Mouse (Mus musculus) kidney, adult 9 months (tissue): ENCODE data around the gene Gprin3.

ENCODE experiments used
- DNase-seq: peaks from one replicate; pipeline ENCODE4 v3.0.0; 2022

The Gprin3 gene

DNA sequence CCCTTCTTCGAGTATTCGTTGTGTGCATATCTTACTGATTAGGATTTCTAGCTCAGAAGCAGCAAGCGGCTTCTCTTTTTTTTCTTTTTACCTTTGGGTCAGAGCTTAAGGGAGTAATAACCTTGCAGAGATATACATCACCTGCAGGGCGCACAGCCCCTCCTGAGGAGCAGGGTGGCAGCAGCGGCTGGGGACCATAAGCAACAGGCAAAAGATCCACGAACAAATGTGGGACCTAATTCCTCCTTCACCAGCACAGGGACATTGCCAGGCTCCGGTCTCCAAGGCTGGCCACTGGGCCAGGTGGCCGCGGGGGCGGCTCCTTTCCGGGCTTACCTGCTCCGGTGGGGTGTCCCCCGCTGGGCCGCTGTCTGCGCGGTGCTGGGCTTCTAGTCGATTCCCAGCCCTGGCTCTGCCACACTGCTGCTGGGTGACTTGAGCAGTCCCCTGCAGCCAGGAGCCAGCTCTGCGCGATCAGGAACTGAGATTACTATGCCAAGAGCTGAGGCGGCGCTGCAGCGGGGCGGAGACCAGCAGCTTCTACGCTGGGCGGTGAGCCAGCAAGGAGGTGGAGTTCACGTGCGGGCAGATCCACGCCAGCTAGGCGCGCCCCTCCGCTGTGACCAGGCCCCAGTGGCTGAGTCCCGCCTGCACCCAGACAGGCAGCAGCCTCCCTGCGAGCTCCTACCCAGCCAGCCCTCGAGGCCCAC, at the start of gene Gprin3:
Gene Gprin3 (minus strand): TSS at position 471 of the 710 bp plus-strand sequence.
- DNase-seq, result peak; percentile 91

DNA sequence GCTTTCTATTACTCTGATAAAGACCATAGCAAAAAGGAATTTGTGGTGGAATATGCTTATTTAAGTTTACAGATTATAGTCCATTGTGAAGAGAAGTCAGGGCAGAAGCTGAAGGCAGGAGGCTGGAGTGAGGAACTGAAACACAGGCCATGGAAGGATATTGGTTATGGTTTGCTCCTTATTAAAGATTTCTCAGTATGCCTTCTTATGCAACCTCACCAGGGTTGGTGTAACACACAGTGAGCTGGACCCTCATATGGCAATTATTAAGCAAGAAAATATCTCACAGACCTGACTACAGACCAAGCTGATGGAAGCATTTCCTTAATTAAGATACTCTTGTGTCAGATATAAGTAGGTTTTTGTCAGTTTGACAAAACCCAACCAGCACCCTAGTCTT, 32.8 kb upstream of the Gprin3 start:
- DNase-seq, result no peak

DNA sequence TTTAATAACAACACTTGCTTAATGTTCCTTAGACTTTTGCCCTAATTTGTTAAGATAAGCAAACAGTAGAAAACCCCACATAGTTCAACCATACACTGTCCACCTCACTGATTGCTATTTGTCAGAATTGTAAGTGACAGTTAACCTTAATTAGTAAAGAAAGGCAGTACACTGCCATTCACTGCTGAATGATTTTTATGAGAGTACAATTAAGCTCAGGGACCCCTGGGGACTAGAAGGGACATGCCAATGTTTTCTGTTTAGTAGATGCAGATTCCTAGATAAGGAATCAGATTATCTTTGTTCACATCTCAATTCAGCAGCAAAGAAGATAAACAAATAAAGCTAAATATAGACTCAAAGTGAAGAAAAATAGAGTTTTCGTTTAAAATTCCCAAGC, 30.0 kb upstream of the Gprin3 start:
- DNase-seq, result peak; percentile 7

DNA sequence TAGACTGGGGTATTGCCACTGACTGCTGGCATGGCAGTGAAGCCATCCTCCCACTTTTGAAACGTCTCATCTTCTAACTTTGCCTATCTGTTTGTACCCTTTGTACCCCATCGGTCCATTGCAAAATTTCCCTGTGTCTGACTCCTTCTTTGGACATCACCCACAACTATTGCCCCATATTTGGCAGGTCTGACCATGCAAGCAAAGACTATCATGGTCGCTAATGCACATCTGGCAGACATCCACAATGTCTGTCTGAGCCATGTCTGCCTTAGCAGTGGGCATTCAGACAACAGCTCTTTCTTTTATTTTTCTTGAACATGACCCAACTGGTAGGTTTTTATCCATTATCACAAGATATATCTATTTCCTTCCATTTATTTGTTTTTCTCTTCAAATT, 25.3 kb upstream of the Gprin3 start:
- DNase-seq, result no peak

DNA sequence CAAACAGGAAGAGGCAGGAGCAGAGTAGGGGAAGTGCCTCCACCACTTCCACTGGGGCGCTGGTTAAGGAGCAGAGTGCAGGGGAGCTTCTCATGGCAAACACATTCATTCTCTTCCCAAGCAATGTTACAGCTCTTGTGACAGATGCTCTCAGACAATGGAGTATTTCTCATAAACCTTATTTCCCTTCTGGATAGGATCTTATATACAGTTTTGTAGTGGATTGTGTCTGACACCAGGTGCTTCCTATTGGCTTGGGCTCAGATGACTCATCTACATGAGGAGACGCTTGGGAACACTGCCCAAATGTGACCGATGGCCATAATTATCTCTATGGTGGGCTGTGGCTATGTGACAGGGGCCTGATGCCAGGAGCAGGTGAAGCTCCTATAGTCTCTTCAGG, 19.0 kb upstream of the Gprin3 start:
- DNase-seq, result no peak

DNA sequence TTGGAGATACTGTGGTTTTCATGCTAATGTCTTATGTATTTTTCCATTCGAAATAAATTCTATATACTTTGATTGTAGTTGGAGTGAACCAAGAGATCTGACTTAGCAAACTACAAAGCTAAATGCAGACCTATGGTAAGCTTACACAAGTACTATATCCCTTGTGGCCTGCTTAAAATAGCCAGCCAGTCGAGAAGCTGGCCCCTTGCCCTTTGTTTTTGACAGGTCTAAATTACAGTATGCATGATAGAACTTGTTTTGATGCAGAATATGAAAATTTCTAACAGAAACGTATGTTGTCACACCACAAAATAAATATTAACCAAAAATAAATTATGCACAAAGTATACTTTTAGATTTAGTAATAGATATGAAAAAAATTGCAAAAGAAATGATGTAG, 9.8 kb upstream of the Gprin3 start:
- no peak for DNase-seq

DNA sequence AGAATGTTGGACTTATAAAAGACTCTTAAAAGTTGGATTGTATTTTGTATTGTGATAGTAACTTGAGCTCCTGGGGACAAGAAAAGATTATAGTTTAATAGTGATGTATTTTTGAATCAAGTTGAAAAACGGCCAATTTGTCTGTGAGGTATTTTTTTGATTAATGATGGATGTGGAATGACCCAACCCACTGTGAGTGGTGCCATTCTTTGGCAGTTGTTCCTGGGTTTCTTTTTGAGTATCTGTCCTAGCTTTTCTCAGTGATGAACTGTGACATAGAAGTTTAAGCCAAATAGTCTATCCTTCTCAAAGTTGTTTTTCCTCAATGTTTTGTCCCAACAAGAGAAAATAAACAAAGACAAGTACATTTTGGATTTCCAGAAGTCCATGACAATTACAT, 7.0 kb upstream of the Gprin3 start:
- no peak for DNase-seq

DNA sequence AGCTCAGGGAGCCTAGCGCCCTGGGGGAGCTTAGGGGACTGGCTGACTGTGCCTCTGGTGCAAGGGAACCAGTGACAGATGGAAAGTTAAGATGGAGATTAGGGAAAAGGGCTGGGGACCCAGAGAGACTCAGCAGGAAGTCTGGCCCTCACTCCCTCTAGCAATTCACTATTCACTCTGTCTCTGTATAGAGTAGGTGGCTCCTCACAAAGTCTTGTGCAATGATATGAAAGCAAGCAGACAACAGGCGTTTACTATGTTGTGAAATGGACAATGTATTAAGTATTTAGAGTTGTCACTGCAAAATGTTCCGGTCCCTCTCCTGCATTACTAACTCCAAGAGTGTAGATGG, 416 bp upstream of the Gprin3 start:
- DNase-seq, result no peak

DNA sequence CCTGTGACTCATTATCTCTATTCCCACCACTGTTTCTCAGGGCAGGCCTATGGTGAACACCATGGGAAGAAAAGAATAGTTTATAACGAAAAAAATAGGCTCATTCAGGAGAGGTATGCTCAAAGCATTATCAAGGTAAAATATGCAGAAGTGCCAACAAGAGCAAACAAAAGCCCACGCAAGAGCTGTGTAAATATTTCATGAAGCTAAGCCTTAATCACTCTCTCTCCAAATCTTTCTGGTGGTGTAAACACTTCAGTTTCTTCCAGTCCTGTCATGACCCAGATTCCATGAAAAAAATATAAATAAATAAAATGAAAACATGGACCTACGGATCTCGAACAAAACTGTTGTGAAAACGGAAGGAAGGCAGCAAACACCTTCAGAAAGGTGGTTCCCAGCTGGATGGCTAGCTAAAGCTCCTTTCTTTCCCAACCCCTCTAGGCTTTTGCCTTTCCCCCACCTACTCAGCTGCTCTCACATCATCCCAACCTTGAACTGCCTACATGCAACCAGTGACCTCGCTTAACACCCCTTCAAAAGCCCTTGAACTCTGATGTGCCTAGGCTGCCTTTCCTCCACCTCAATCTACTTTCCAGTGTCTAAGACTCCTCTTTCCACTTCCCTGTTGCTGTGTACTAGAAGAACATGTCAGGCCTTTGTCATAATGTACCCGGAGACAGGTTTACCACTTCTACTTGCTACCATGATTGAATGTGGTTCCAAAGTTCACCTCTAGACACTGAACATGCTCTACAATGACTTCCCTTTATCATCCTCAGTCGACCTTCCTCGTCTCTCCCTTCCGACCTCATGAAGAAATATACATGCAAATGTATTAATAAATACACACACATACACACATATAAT, 988 bp downstream of the Gprin3 start:
- peak; percentile 11 for DNase-seq

DNA sequence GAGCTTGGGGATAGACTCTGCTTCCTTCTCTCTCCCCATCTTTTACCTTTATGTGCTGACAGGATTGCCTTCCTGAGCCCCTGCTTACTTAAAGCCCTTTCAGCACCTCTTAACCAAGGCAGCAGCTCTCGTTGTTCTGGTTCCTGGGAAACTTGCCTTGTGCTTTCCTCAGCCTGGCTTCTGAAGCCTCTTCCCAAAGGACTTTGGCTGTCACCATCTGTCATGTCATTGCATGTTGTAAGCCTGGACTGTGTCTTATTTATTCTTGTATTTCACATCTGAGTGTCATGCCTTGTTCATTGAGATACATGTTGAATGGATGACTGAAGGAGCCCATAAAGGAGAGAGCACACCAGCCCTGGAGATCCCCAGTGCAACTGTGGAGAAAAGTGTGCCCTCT, 2.3 kb downstream of the Gprin3 start:
- DNase-seq, result no peak

DNA sequence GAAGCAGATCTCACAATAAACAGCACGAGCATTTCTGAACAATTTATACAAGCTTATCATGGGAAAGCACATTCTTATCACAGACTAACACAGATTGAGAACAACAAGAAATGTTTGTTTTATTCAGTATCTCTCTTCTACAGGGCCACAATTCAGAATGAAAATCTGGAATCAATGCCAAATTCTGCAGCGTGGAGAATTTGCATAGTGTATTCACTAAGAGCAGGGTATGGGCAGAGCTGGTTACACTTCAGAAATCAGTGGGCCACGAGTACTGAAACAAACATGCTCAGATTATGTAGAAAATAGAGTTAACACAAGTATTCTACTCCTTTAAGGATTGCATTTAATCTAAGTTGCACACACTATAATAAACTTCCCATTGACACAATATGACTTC, 6.8 kb downstream of the Gprin3 start:
- no peak for DNase-seq

DNA sequence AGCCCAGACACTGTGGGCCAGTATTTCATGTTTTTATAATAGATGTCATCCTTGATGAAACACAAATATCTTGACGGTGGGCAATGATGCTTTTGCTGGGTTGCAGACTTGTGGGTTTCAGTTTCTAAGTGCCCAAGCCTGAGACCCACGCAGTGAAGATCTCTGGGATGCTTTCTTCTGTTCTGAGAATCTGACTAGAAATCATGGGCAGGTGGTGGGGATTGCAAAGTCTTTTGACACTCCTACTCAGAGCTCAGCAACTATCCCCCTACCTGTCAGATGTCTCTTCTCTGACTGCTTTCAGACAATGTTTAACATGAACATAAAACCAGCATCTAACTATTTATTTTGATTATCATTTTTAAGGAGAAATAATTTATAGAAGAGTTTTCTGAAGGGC, 7.4 kb downstream of the Gprin3 start:
- DNase-seq, result no peak

DNA sequence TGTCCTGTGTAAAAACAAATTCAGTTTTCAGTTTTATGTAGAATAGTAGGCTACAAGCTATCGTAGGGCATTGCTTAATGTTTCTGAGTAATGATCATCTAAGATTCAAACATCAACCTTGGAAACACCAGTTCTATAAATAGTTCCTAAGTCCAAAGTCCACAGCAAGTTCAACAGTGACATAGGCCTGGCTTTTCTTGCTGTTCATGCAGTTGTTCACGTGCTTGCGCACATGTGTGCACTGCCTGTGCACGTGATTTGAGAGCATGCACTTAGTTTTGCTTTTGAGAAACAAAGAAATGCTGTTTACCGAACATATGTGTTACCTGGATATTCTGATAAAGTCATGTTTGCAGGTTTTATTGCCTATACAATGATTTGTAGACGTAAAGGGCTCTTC, 11.3 kb downstream of the Gprin3 start:
- peak; percentile 88 for DNase-seq

DNA sequence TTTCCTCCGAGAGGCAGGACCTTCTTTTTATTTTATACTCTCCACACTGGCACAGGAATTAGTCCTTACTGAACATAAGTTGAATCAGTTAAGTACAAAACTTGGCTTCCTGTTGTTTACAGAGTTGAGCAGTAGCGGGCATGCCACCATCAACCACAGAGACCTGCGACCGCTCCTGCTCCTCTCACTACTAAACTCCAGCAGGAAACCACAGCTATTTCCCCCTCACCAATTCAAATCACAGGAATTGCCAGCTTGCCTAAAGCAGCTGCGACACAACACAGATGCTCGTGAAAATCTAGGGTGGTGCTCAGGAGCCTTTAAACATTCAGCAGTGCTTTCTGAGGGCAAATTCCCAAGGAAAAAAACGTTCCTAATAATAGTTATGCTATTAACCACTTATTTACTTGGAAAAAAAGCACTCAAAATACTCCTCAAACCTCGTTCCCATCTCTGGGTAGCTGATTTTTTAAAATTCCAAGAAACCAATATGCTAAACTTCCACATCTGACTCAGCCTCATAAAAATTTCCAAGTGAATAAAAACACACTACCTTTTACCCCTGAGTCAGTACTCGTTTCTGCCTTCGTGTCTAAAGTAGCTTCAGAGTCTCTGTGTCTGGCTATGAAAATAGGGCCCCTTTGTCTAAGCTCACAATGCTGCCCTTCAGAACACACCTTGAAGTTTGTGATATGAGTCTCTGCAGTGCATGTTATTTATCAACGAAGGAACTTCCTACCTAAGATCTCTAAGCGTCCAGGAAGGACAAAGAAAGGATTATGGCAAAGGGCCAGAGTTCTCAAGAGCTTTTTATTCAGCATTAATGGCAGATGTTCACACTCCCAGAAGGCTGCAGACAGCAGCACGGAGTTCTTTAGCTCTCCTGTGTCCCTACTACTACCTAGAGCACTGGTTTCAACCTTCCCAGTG, 13.4 kb downstream of the Gprin3 start:
- DNase-seq, result peak; percentile 39

DNA sequence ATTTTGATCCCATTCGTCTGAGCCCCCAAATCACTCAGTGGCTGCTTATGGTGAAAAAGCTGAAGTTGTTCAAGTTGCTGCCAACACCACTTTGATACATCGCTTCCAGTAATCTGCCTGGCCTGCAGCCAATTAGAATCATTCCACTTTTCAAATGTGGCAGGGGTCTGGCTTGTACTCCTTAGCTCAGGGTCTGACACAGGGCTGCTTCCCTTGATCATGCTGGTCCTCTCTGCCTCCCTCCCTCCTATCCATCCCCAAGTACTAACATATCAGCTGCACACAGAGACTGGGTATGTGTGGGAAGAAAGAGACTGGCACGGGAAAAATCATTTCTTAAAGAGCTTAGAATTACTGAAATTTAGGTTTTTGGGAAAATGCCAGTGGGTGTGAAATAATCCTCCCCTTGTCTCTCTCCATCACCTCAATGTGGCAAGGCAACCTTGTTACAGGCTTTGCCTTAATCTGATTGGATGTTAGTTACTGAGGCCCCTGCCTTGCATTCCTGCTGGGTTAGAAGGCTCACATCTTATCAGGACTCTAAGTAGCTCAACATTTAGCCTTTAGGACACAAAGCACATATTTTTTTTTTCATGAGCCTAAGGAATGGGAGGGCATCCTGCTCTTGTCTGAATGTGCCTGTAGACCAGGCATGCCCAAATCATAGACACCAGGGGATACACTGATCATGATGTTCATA, 16.9 kb downstream of the Gprin3 start:
- no peak for DNase-seq

DNA sequence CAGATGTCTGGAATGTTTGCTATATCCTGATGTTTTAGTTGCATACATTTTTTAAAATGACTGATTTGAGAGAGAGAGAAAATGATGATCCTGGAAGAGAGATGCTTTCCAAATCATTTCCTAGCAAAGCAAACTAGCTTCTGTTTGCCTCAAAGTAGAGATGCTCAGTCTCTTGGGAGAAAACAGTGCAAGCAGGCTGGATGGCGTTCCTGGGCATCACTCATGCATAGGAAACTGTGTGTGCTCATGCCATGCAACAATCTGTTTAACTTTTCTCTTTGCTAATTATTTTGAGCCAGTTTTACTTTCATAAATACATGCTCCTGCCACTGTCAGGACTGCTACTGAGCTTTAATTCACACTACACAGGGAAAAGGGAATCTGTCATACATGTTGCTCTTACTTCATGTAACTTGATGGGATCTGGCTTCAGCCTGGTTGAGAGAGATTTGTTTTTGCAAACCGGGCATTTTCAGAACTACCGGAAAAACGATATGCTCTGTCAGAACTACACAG, 18.6 kb downstream of the Gprin3 start:
- DNase-seq, result no peak

DNA sequence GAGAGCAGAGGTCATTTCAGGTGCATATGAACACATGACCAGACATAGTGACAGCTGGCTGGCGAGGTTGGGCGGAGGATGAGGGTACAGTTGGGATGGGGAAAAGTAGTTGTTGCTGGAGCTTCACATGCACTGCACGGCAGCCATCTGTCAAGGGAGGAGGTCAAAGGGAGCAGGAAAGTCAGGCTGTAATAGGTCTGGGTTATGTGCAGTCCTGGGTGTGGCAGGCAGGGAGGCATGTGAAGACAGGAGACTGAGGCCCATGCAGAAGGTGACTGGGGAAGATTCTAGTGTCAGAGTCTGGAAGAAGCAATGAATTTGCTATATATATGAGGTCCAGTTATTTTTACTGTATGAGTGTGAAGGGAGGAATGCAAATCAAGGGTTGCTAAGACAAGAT, 35.9 kb downstream of the Gprin3 start:
- no peak for DNase-seq

DNA sequence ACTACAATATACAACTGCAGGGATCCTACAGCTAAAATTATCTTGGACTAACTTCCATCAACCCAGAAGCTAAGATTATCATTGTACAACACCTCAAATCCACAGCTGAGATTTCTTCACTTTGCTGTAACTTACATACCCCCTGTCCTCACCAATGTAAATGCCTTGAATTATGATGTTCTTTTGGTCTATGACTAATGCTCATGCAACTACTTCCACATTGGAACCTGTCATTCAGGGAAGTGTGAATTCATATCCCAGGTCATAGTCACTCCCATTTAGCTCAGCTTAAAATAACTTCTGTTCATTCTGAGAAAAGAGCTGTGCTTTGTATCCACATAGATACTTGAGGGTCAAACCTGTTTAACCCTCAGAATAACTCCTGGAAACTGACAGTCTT, 60.8 kb downstream of the Gprin3 start:
- DNase-seq, result no peak

DNA sequence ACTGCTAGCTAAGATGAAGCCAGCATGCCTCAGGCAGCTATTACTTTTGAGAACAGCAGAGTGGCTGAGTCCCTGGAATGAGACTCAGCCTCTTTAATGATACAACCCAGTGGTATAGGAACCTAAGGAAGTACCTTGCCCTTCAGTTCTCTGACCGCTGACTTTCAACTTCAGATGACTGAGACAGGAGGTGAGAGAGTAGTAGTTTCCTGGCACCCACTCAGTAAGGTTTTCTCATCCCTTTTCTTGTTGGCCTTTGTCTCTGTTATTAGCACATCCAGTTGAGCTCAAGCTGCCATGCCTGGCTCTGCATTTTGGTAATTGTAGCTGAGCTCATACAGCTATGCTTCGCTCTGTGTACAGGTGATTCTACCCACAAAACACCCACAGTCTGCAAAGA, 62.8 kb downstream of the Gprin3 start:
- no peak for DNase-seq

DNA sequence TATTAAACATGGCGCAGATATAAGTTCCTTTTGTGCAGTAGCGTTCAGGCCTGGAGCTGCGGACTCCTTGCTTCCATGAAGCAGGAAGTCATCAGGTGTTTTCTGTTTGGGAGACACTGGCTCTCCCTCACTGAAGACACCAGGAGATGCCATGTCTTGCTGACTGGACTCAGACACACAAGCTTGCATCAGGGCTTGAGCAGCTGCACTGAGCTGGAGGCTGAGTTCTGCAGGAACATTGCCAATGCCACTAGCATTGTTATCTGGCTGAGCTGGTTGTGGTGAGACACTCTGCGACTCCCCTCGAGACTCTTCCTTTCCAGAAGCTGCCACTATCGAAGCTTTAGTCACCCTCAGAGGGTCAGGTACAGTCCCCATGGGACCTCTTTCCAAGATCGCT, 71.2 kb downstream of the Gprin3 start:
- DNase-seq, result no peak

DNA sequence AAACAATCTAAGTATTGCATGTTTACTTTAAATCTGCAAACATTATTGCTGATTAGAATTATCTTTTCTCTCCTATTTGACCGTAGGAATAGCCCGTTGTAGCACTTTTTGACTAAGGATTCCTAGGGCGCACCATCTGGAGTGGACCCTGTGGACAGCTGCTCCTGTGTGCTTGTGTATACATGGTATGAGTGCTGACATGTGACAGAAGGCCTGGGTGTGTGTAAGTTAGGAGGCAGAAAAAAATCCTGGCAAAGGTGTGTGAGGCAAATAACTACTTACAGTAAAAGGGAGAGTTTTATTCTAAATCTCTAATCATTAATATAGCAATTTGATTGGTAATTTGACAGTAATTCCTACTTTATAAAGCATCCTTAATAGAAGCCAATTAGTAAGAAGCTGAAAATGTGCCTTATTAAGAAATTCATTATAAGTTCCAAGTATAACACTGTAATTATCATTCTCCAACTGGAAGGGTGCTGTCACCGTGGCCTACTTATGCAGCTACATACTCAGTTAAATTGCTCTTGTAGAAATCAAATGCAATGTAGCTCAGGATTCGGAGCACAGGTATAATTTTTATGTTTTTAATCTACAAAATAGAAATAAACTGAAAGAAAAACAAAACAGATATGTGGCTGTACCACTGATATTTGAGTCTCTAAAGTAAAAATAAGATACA, 74.8 kb downstream of the Gprin3 start:
- no peak for DNase-seq

DNA sequence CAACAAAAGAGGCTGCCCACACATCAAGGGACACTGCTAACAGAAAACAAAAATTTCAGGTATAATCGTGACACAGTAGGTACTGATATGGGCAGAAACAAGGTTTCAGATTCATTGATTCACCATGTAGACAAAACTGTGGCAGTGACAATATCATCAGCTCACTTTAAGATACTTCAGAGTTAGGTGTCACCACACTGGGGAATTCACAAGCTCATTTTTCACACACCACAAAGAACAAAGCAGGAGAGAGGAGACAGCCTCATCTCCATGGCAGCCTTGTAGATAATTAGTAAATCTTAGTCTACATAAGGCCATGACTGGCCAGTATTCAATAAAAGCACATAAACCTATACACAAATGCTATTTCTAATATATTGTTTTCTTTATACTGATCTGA, 77.4 kb downstream of the Gprin3 start:
- DNase-seq, result no peak
